Mouse (Mus musculus) thymus, postnatal 4 days (tissue): ENCODE results near the gene Agbl4.

Experiments used
- DNase-seq: peaks from one replicate; pipeline ENCODE4 v3.0.0; 2021

Agbl4 gene

DNA sequence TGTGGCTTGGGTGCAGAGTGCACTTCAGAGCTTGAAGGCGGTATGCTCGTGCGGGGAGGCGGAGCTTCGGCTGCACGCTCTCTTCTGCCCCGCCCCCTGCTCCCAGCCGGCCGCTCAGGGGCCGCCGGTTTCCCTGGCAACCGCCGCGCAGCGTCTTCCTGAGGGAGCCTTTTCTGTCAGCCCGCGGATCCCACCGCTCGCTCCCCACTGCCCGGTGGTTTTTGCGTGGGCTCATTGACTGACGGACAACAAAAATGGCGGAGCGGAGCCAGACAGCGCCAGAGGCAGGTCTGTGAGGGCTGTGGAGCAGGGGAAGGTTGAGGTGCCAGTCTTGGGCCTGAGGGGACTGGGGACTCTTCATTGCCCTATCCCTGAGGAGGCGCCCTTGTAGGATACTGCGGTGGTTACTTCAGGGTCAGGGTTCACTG, at the start of gene Agbl4:
Agbl4 (plus strand) TSS at position 44 of the 428 bp plus-strand sequence.
- peak; percentile 77 for DNase-seq

DNA sequence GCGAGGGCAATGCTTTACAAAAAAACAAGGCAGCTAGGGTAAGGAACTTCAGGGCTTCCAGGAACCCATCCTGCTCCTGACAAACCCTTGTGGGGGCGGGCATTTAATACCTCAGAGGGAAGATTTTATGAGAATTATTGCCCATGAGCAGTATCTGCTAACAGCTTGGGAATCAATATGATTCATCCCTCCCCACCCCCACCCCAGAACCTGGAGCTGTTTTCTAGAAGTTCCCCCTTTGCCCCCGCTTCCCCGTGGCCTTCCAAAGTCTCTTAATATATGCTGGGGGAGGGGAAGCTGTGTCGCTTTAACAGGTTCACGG, 46.6 kb upstream of the Agbl4 start:
- DNase-seq = no peak

DNA sequence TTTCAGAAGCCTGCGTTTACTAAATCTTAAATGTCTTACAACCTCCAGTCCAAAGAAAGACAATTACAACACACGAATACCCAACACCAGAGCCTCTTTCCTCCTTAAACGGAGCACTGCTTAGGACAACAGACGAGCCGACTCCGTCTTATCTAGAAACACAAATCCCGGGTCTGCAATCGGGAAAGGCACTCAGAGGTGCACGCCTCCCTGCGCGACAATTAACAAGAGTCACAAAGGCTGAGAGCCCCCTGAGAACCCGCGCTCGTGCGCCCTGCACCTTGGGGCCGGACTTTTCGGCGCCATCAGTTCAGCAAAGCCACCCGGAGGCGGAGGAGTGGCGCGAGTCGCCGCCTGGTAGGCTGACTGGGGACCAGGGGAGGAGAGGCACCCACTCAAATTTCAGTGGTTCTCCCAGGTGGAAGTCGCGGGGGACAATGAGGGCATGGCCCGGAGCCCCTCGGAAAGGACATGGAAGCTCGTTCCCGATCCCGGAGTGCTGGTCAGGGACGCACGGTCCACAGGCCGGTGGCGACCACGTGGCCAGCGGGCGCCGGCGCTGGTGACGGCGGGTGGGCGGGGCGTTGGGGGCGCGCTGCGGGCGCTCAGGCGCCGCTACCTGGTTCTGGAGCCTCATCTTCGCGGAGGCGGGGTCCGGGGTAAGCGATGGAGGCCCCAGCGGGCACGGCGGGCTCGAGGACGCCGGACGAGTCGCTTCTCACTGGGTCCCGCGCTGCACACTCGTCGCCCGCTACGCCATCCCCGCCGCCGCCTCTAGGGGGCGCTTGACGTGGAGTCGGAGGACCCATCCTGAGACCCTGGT, 46.1 kb upstream of the Agbl4 start, which contains the start of gene Elavl4:
Elavl4 (minus strand) TSS at position 732 of the 823 bp plus-strand sequence.
- peak; percentile 77 for DNase-seq

DNA sequence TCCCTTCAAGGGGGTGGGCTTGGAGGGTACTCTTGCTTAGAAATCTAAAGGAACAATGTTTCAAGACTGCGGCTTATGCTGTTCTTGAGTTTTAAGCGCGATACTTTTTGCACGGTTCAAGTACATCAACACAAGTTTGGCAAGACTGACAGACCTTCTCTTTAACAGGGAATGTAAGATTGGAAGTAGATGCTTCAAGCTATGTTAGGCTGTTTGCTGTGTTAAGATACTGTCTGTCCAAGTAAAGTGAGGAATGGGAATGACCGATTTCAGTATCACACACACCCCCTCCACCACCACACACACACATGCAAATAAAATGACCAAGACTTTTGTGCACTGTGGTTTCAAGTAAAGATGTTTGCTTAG, 45.5 kb upstream of the Agbl4 start:
- DNase-seq = no peak

DNA sequence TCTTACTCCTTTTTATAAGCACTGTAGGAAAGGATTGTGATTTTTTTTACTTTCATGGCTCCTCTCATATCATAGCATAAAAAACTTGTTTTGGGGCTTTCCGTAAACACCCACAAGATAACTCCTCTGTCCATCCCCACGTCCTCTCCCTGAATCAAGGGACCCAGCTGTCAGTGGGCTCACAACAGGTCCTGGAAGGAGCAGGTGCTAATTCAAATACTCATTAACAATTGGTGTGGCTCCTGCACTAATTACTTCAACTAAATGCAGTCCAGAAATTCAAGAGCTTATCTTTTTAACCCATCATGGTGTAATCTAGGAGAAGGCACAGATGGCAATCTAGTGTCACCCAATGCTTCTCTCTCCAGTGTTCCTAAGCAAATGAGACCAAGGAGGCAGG, 36.9 kb upstream of the Agbl4 start:
- no peak for DNase-seq

GRCm38 (mm10) chr4:110396221-110396620, 1.2 kb upstream of the Agbl4 start:
- DNase-seq = no peak

DNA sequence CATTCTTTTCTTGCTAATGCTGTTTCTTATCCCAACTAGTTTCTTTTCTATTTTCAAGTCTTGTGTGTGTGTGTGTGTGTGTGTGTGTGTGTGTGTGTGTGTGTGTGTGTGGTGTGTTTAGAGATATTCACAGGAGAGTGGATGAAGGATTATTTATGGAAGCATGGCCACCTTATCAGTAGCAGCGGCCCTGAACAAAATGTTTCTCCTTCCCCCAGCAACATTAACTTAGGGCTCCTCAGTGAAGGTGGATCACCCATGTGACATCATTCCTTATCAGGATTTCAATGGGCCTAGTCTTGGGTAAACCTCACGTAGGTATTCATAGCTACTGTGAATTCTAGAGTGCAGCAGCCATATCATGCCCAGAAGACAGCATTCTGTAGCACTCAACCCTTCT, 22.8 kb downstream of the Agbl4 start:
- DNase-seq = no peak

DNA sequence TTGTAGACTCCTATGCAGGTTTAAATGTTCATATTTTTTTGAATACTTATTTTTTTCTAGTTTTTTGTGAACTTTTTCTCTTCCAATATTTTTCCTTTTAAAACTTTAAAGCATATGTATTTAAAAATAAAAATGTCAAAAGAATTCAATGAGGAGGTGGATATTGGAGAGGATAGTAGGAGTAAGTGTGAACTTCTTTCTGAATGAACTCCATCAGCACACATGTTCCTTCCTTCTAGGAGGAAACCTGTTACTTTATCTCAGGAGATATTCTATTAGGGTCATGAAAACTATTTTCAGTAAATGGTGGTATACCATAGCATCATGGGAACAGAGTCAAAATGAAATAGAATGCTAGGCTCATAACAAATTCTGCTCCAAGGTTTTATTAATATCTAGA, 30.2 kb downstream of the Agbl4 start:
- DNase-seq = no peak

DNA sequence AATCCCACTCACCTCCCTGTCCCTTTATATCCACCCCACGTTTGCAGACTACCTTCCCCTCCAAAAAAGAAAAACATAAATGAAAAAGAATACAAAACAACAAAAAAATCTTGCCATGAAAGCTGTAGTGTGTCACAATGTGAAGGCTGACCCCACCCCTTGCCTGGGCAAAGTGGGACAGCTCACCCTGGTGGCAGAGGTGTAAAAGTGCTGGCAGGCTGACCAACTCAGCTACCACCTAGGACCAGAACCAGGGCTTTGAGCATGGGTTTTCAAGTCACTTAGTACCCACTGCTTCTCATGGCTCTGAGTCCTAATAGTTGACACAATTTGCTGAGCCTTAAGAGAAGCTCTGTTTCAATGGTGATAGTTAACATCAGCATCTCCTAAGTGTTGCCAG, 96.9 kb downstream of the Agbl4 start:
- DNase-seq = peak; percentile 49

DNA sequence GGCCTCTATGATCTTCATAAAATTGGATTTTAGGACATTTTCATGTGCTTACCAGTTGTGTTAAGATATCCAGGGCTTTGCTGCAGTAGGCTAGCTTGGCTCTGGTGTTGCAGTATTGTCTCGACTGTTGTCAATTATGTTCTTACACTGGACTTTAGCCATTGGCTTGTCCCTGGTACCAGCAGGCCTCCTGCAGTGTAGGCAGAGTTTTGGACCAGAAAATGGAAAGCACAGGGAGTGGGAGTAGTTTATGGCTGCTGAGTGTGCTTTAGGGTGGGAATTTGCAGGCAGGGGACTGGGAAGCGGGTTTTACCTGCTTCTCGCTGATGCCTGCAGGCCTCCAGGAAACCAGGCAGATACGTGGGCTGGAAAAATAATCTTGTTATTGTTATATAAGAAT, 132.3 kb downstream of the Agbl4 start:
- no peak for DNase-seq

DNA sequence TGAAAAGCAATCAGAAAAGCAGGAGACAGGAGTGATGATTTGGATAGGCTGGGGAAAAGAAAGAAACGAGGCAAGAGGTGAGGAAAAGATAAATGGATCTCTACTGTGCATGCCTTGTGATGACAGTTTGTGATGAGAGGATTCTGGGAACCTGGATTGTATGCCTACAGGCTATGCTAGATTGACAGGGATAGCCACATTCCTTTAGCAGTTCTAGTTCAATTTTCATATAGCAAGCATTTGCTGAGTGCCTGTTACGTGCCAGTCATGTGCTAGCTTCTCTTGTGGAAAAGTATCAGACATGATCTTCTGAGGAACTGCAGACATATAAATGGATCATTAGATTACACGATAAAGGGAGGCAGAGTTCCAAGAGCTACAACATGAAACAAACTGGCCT, 151.8 kb downstream of the Agbl4 start:
- no peak for DNase-seq

GRCm38 (mm10) chr4:110597726-110598283, 200.3 kb downstream of the Agbl4 start:
- no peak for DNase-seq

DNA sequence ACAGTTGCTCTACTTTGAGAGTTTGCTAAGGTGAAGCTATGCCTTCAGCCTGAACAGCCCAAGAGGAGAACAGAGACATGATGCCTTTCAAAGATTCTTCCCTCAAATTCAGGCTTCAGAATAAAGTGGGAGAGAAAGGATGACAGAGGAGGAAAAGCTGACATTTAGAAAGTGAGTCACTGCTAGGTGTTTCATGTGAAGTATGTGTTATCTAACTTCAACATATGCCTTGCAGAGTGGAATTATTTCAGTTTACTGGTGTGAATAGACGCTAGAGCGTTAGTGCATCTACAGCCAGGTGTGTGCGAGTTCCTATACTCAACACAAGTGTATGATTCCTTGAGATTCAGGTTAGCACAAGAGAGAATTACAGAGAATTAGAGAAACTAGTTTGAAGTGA, 244.0 kb downstream of the Agbl4 start:
- no peak for DNase-seq

GRCm38 (mm10) chr4:110662940-110663339, 265.5 kb downstream of the Agbl4 start:
- DNase-seq = no peak

DNA sequence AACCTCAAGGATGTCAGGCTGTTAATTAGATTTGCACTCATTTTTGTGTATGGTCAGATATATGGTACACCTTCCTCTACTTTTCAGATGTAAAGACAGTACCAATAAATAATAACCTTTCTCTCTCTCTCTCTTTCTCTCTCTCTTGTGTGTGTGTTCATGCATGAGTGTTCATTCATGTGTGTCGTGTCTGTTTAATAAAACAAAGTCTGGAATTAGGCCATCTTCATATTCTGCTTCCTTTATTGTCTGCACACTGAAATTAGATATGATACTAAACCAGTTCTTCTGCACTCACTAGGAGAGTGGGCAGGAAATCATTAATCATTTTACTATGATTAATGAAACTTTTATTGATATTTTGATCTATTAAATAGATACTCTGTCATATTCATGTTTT, 276.7 kb downstream of the Agbl4 start:
- no peak for DNase-seq

DNA sequence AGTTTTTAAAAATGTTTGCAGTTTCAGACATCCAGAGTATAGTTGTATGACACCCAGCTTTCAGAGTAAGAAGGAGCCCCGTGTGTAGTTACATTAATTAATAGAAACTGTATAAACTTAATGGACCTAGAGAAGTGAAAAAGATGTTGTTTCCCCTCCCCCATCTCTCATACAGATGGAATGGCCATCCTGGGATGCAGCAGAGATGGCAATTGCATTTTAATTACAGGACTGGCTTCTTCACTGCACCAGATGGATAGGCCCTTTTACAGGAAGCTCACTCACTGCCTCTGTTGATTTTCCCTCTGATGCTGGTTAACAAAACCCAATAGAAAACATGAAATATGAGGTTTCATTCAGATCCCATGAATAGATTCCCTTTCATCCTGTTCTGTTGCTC, 337.7 kb downstream of the Agbl4 start:
- DNase-seq = no peak

DNA sequence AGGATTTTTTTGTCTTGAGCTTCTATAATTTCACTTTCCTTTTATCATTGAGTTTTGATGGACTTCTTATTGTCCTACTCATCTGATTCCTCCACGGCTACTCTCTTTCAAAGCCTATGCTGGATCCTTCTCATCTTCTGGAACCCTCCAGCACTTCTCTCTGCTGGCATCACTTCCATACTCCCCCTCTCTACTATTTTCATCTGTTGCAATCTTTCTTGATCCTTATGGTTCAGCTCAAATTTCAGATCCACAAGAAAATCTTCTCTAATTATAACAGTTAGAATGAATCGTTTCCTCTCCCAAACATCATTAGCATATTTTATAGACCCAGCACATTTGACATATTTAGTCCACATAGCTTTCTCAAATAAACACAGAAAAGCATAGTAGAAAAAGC, 360.5 kb downstream of the Agbl4 start:
- no peak for DNase-seq

- DNase-seq = no peak
These were observed 391.1 kb downstream of the Agbl4 start for GRCm38 (mm10) chr4:110788596-110788995.

DNA sequence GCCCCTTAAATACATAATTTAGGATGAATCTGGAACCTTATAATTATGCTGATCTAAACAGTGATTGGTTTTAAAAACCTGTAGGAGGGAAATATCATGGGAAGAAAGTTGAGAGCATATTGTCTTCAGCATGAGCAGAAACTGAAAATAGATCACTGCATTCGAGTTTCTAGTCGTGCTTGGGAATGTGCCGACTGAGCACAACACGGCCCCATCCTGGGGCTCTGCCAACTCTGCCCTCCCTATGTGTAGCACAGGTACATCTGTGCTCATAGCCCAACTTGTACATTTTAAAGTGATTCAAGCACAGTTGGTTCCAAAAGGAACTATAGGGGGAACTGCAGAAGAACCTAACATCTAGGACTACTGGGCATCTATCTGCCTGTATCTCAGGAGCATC, 402.4 kb downstream of the Agbl4 start:
- no peak for DNase-seq

- no peak for DNase-seq
These were observed 413.5 kb downstream of the Agbl4 start for GRCm38 (mm10) chr4:110810947-110811346.

GRCm38 (mm10) chr4:110832776-110833175, 435.3 kb downstream of the Agbl4 start:
- DNase-seq = no peak

- DNase-seq = no peak
These were observed 482.4 kb downstream of the Agbl4 start for GRCm38 (mm10) chr4:110879719-110880443.

- DNase-seq = no peak
These were observed 518.6 kb downstream of the Agbl4 start for GRCm38 (mm10) chr4:110916061-110916460.

DNA sequence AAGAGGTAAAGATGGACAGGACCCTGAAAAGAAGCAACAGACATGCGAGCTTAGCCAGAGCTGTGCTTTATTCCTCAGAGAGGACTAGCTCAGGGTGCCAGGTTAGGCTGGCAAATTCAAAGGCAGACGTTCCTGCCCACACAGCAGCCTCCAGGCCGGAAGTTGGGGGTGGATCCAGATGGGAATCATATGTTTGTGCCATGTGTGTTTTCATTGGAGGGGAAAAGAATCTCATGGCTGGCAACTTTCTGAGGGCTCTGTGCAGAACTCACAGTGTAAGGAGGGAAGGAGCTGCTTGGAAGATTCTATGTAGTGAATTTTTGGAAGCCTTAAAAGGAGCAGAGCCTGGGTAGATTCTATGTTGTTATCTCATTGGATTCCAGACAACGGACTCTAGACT, 519.1 kb downstream of the Agbl4 start:
- DNase-seq = no peak
